Comparison of ENCODE assay signal across 8 mouse cellular contexts in genomic region chrX:153831951-153832561, GRCm38 (mm10). TPM values are rescaled to one million over a fixed set of nuclear protein-coding genes. Genes with fewer than 3 reads are reported as not detected.
DNase-seq lines count a peak whose midpoint lies in the region; ATAC-seq and TF ChIP-seq lines count a peak whose summit lies in the region.

Gene Spin2c, plus strand, starts transcription at chrX:153832225.

- no peaks in the 10 kb centered on the region for H3K27me3 ChIP-seq in hindbrain, embryonic 13.5 days
- H3K27me3 ChIP-seq in lung, embryonic 14.5 days (ENCODE audit: insufficient read depth, low read length): no peaks in the 10 kb centered on the region

- no peaks in the 10 kb centered on the region for H3K36me3 ChIP-seq in hindbrain, embryonic 13.5 days
- no peaks in the 10 kb centered on the region for H3K36me3 ChIP-seq in lung, embryonic 14.5 days (ENCODE audit: insufficient read depth)

- H3K9ac ChIP-seq in hindbrain, embryonic 13.5 days: peak within 1 kb of the TSS; percentile 70
- peak within 1 kb of the TSS; percentile 53 for H3K9ac ChIP-seq in lung, embryonic 14.5 days

- WGBS in hindbrain, embryonic 13.5 days: 13% methylated on average over 23 of the region's 23 CpGs
- WGBS in lung, embryonic 14.5 days: 11% methylated on average over 23 of the region's 23 CpGs

- no peak for TF ChIP-seq CTCF in lung, embryonic 14.5 days (IDR thresholded peaks at IDR 0.05; ENCODE audit: low read depth)

- peak; percentile 97 for ATAC-seq in hindbrain, embryonic 13.5 days (ENCODE audit: low FRiP score)
- ATAC-seq in lung, embryonic 14.5 days (ENCODE audit: insufficient read depth): peak; percentile 98

- H3K4me2 ChIP-seq in hindbrain, embryonic 13.5 days: peak within 1 kb of the TSS; percentile 52
- H3K4me2 ChIP-seq in lung, embryonic 14.5 days: peak within 1 kb of the TSS; percentile 60

- H3K4me1 ChIP-seq in hindbrain, embryonic 13.5 days (replicated peaks): peaks cover 3% of the 10 kb centered on the region; the same call in 1 of the 2 replicates
- no peaks in the 10 kb centered on the region for H3K4me1 ChIP-seq in lung, embryonic 14.5 days (ENCODE audit: insufficient read depth)

- H3K27ac ChIP-seq in hindbrain, embryonic 13.5 days: peak within 1 kb of the TSS; percentile 70
- H3K27ac ChIP-seq in lung, embryonic 14.5 days (ENCODE audit: low read depth): no peak within 1 kb of the TSS; the same call in 1 of the 2 replicates

- peak; percentile 49 for DNase-seq in Muller cell, postnatal 12 days (ENCODE audit: inconsistent ontology term)
- peak; percentile 56 for DNase-seq in cerebellum, adult 18-20 months
- DNase-seq in forelimb bud, embryonic 11.5 days (ENCODE audit: low read depth, low spot score): peak; percentile 77
- DNase-seq in layer of hippocampus, adult 9-11 months: peak; percentile 15
- DNase-seq in lung, embryonic 14.5 days: peak; percentile 66
- DNase-seq in ovary, postnatal 14 days (ENCODE audit: low spot score): peak; percentile 20
- peak; percentile 23 for DNase-seq in urinary bladder, adult 2 months (ENCODE audit: low spot score)

- H3K4me3 ChIP-seq in hindbrain, embryonic 13.5 days: peak within 1 kb of the TSS; percentile 52
- H3K4me3 ChIP-seq in lung, embryonic 14.5 days (ENCODE audit: low read depth, low read length): peak within 1 kb of the TSS; percentile 50

- H3K9me3 ChIP-seq in hindbrain, embryonic 13.5 days: no peaks in the 10 kb centered on the region
- H3K9me3 ChIP-seq in lung, embryonic 14.5 days (ENCODE audit: low read depth, low read length): no peaks in the 10 kb centered on the region

RNA-seq across cellular contexts. Expression of gene Spin2c, which starts in this region (rescaled TPM):
- 21.0 and 22.4 TPM in 2 replicates for polyA plus RNA-seq in hindbrain, embryonic 13.5 days (2015; fragmentation: Nextera tagmentation; extraction: Ambion mirVana)
- polyA plus RNA-seq in lung, embryonic 14.5 days (2014; fragmentation: Nextera tagmentation; extraction: Ambion mirVana): 22.4 and 22.9 TPM in 2 replicates
- 9.0 and 9.2 TPM in 2 replicates for polyA plus RNA-seq in urinary bladder, adult 2 months (2012; rRNA removed)

Comparison
In these comparisons a context has a peak if more than half of its experiments do, and no peak if none do; other contexts are left out.
1. DNase-seq: peak in every context shown above with its lines; median percentile 77 in forelimb bud, embryonic 11.5 days; 66 in lung, embryonic 14.5 days; 56 in cerebellum, adult 18-20 months; 49 in Muller cell, postnatal 12 days; 23 in urinary bladder, adult 2 months; 20 in ovary, postnatal 14 days; 15 in layer of hippocampus, adult 9-11 months.